Mouse (Mus musculus): Measurements from ENCODE around the gene Tbx21. TPM values are rescaled to one million over a fixed set of nuclear protein-coding genes. Genes with fewer than 3 reads are reported as not detected.

Gene Tbx21
- polyA plus RNA-seq (2012; rRNA removed), result 0.10 and 0.19 TPM in 2 replicates

DNA sequence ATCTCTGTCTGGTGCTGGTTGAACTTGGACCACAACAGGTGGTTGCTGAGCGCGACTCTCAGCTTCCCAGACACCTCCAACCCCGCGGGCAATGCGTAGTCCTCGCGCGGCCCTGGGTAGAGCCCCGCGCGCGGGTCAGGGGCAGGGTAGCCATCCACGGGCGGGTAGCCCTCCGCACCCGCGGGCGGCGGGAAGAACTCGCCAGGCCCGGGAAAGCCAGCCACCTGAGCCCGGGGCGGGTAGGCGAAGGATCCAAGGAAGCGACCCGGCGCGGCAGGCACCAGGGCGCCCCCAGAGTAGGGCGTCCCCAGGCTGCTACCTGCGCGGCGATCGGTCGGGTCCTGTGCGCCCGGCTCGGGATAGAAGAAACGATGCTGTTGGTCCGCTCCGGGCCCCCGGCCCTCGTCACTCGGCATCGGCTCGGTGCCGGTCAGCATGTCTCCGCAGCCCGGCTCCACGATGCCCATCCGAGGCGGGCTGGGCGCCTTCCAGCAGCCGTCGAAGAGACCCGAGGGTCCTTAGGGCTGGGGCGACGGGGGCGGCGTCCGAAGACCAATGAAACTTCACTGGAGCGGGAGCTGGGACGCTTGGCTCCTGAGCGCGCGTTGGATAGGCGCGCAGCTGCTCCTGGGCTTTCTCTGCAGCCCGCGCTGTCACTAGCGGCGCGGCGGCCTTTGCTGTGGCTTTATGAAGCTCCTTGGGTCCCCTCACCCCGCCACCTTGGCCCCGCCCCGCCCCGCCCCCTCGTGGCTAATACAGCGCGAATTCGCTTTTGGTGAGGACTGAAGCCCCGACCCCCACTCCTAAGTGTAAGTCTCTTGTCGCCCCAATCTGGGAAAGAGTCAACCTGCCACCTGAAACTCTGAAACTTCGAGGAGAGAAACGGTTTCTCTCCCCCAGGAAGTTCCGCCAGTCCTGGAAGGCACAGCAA, at the start of gene Tbx21:
Gene Tbx21, minus strand, starts transcription at position 661 of the 931 bp plus-strand sequence.

DNA sequence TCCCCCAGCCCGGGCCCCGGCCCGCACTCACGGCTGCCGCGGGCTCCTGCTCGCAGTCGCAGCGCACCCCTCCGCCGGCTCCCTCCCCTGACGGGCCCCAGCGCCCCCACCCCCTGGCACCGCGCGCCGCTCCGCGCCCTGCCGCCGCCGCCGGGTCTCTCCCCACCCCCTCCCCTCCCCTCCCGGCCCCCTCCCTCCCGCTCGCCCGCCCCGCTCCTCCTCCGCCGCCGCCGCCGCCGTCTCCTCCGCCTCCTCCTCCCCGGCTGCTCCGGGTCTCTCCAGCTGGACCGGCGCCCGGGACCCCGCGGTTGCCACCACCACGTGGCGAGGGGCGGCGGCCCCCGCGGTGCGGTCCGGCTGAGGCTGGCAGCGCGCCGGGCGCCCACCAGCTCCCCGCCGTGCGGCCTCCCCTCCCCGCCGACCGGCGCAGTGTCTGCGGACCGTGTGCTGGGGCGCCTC, 36.2 kb upstream of the Tbx21 start, which contains the start of gene Tbkbp1:
Gene Tbkbp1, minus strand, starts transcription at position 153 of the 459 bp plus-strand sequence.

DNA sequence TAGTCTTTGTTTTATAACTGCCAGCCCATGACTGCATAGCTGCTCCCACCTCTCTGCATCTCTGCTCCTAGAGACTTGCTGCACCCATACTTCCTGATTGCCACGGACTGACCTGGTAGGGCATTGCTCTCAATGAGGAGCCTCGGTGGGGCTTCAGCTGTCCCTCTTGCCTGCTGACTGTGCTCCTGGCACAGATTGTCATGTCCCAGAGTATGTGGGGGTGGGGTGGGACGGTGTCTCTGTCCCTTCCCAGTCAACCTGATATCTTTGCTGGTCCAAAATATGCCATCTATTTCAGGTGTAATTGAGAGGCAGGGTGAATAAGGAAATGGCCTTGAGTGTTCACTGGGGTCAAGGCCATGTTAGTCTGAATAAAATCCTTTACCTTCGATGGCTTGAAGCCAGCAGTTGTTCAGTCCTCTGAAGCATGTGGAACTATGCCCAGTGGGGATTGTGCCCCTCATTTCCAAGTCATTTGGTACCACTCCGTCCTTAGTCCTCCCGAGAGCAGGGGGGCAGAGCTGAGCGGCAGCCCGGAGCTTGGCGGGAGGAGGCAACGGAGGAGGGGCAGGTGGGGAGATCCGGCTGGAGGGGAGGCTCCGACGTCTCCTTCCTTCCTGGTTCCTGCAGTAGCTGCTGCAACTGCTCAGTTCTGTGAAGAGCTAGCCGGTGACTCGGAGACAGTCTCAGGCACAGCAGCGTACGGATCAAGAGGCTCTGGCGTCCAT, 64.8 kb downstream of the Tbx21 start, which contains the start of gene Osbpl7:
Gene Osbpl7, plus strand, starts transcription at position 413 of the 728 bp plus-strand sequence.

Other genes starting within 250 kb of the Tbx21 start
- 18.0 and 21.3 TPM in 2 replicates for gene Cdk5rap3, start 198.8 kb downstream of the Tbx21 start, polyA plus RNA-seq (2012; rRNA removed)
- 77.1 and 108 TPM in 2 replicates for gene Prr15l, start 187.2 kb downstream of the Tbx21 start, polyA plus RNA-seq (2012; rRNA removed)
- gene Pnpo, start 171.3 kb downstream of the Tbx21 start, polyA plus RNA-seq (2012; rRNA removed), result 21.5 and 27.7 TPM in 2 replicates
- gene Sp2, start 132.4 kb downstream of the Tbx21 start, polyA plus RNA-seq (2012; rRNA removed), result 7.1 and 8.2 TPM in 2 replicates
- gene Sp6, start 101.9 kb downstream of the Tbx21 start, polyA plus RNA-seq (2012; rRNA removed), result 6.1 and 13.7 TPM in 2 replicates
- gene Scrn2, start 85.4 kb downstream of the Tbx21 start, polyA plus RNA-seq (2012; rRNA removed), result 8.8 and 9.4 TPM in 2 replicates
- gene Lrrc46, start 73.9 kb downstream of the Tbx21 start, polyA plus RNA-seq (2012; rRNA removed), result 0.05 and 0.15 TPM in 2 replicates
- 50.6 and 76.1 TPM in 2 replicates for gene Mrpl10, start 73.8 kb downstream of the Tbx21 start, polyA plus RNA-seq (2012; rRNA removed)
- 9.0 and 10.4 TPM in 2 replicates for gene Osbpl7, start 64.7 kb downstream of the Tbx21 start, polyA plus RNA-seq (2012; rRNA removed)
- gene Tbkbp1, start 36.2 kb upstream of the Tbx21 start, polyA plus RNA-seq (2012; rRNA removed), result 7.1 and 11.6 TPM in 2 replicates
- gene Kpnb1, start 72.5 kb upstream of the Tbx21 start, polyA plus RNA-seq (2012; rRNA removed), result 3.2 and 5.2 TPM in 2 replicates
- 11.7 and 12.8 TPM in 2 replicates for gene Npepps, start 165.3 kb upstream of the Tbx21 start, polyA plus RNA-seq (2012; rRNA removed)
- gene Mrpl45, start 200.4 kb upstream of the Tbx21 start, polyA plus RNA-seq (2012; rRNA removed), result 4.4 and 5.0 TPM in 2 replicates
- gene Gpr179, start 236.7 kb upstream of the Tbx21 start, polyA plus RNA-seq (2012; rRNA removed), result 0.03 TPM in 2 replicates
- gene Socs7, start 247.2 kb upstream of the Tbx21 start, polyA plus RNA-seq (2012; rRNA removed), result 2.8 and 3.5 TPM in 2 replicates